Mouse (Mus musculus): ENCODE measurements around the gene Itga9.

DNA sequence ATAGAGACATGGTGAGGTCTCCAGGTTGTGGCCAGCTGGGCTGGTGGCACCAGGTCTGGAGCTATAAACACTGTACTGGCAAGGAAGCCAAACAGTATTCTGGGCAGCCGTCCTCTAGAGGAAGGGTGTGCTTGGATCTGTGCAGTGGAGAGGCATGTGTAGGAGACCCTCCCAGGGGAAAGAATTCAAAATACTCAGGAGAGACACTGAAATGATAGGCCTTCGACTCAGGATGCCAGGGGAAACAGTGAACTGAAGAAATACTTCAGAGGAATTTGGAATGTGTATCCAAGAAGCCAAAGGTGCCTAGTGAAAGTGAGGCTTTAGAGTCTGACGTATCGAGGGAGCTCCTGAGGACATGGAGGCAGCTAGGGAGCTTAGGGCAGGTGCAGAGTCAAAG lies 343.2 kb downstream of the Itga9 start:
- TF ChIP-seq CTCF (IDR thresholded peaks at IDR 0.05; ENCODE audit: borderline replicate concordance, insufficient read depth, low read depth, low read length): no peak
- no peak for TF ChIP-seq POLR2A (IDR thresholded peaks at IDR 0.05; ENCODE audit: borderline replicate concordance, insufficient read depth, low read length)
